26 mouse cellular contexts compared by ENCODE assay signal in the genomic region with DNA sequence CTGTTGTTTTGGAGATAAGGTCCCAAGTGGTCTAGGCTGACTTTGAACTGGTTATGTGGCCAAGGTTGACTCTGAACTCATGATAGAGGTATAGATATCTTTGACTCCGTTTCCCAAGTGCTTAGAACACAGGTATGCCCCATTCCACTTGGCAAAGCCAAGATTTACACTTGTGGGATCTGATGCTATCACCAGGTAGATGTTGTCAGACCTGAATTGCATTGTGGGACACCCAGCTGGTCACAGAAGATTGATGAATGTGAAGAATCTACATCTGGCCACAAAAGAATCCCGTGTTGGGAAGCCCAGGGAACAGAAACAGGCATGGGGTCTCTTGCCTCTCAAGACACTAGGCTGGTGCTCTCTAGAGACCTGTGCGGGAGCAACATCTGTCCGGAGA.
"Had no signal": no experiment of that assay in that cellular context is flagged by ENCODE, and none has a peak within 500 bp of the region (broad histone marks: within the 10 kb centered on the region; RNA-seq: fewer than 3 reads in every experiment).

No protein-coding gene starts in this region.

- DNase-seq: gastrocnemius, postnatal 14 days; gastrocnemius, postnatal 36 days; heart, adult 18-20 months; heart, postnatal 14 days; heart, postnatal 36 days; kidney, adult 11 months; kidney, adult 2 months; kidney, adult 9 months; kidney, postnatal 14 days; kidney, postnatal 36 days; layer of hippocampus, adult 9-11 months; layer of hippocampus, postnatal 36 days; left cerebral cortex, postnatal 4 days had no signal

- ATAC-seq: hindbrain, postnatal 0 days; intestine, embryonic 16.5 days; liver, embryonic 12.5 days had no signal

- H3K36me3 ChIP-seq: heart, embryonic 10.5 days; heart, embryonic 13.5 days; heart, embryonic 15.5 days; hindbrain, embryonic 13.5 days; hindbrain, embryonic 15.5 days; kidney, embryonic 15.5 days; limb, embryonic 13.5 days; limb, embryonic 15.5 days; liver, embryonic 12.5 days had no signal

- H3K9ac ChIP-seq: heart, embryonic 13.5 days; heart, embryonic 15.5 days; hindbrain, embryonic 13.5 days; hindbrain, embryonic 15.5 days; kidney, embryonic 15.5 days; limb, embryonic 13.5 days; limb, embryonic 15.5 days; liver, embryonic 12.5 days; liver, embryonic 14.5 days had no signal

- H3K27ac ChIP-seq: heart, embryonic 10.5 days; hindbrain, embryonic 13.5 days; hindbrain, embryonic 15.5 days; hindbrain, postnatal 0 days; kidney, embryonic 15.5 days; kidney, postnatal 0 days; limb, embryonic 13.5 days; limb, embryonic 15.5 days; liver, embryonic 12.5 days; liver, embryonic 14.5 days had no signal

- H3K4me2 ChIP-seq: heart, embryonic 13.5 days; heart, embryonic 15.5 days; hindbrain, embryonic 13.5 days; hindbrain, embryonic 15.5 days; kidney, embryonic 15.5 days; limb, embryonic 13.5 days; limb, embryonic 15.5 days; liver, embryonic 12.5 days had no signal

- H3K9me3 ChIP-seq: heart, embryonic 10.5 days; heart, embryonic 13.5 days; heart, embryonic 15.5 days; hindbrain, embryonic 13.5 days; hindbrain, embryonic 15.5 days; kidney, embryonic 15.5 days; limb, embryonic 13.5 days; limb, embryonic 15.5 days; liver, embryonic 12.5 days had no signal

- H3K27me3 ChIP-seq: heart, embryonic 13.5 days; heart, embryonic 15.5 days; hindbrain, embryonic 15.5 days; kidney, embryonic 15.5 days; limb, embryonic 13.5 days; limb, embryonic 15.5 days had no signal

- H3K4me3 ChIP-seq: heart, embryonic 10.5 days; heart, embryonic 13.5 days; heart, embryonic 15.5 days; hindbrain, embryonic 13.5 days; hindbrain, embryonic 15.5 days; kidney, embryonic 15.5 days; limb, embryonic 13.5 days; limb, embryonic 15.5 days; liver, embryonic 12.5 days had no signal
